Mouse (Mus musculus) CD8-positive naive resting alpha-beta T cell, adult 57 days (primary cell): ENCODE results near the gene Ltbr. TPM values are rescaled to one million over a fixed set of nuclear protein-coding genes. Genes with fewer than 3 reads are reported as not detected.

Experiments
- total RNA-seq: library from RNA; stranded (reverse); gene quantifications from one replicate; pipeline ENCODE4 v1.2.4, GENCODE M21; 2023

The Ltbr gene
- 1.4 TPM for total RNA-seq

GRCm38 (mm10) chr6:125313546-125314230 lies at the start of gene Ltbr:
Ltbr (minus strand) TSS chr6:125313885.

GRCm38 (mm10) chr6:125348721-125349574 lies 35.3 kb upstream of the Ltbr start, which contains the start of gene Tnfrsf1a:
Tnfrsf1a (plus strand) TSS chr6:125349362.

GRCm38 (mm10) chr6:125320323-125320722 lies 6.6 kb upstream of the Ltbr start, which contains the start of gene Scnn1a:
Scnn1a (plus strand) TSS chr6:125320659.

GRCm38 (mm10) chr6:125285890-125286289 lies 27.8 kb downstream of the Ltbr start, which contains the start of gene Tuba3a:
Tuba3a (minus strand) TSS chr6:125286042.

Other genes starting within 250 kb of the Ltbr start
- gene Lpar5, start 246.0 kb downstream of the Ltbr start, total RNA-seq: 17.4 TPM
- 272 TPM for gene Chd4, start 217.9 kb downstream of the Ltbr start, total RNA-seq
- 43.1 TPM for gene Nop2, start 182.0 kb downstream of the Ltbr start, total RNA-seq
- gene Iffo1, start 168.6 kb downstream of the Ltbr start, total RNA-seq: 29.9 TPM
- 391 TPM for gene Gapdh, start 147.4 kb downstream of the Ltbr start, total RNA-seq
- gene Ncapd2, start 122.2 kb downstream of the Ltbr start, total RNA-seq: 42.1 TPM
- gene Mrpl51, start 122.1 kb downstream of the Ltbr start, total RNA-seq: 27.5 TPM
- 93.5 TPM for gene Vamp1, start 98.3 kb downstream of the Ltbr start, total RNA-seq
- 51.6 TPM for gene Tapbpl, start 82.0 kb downstream of the Ltbr start, total RNA-seq
- 218 TPM for gene Cd27, start 76.9 kb downstream of the Ltbr start, total RNA-seq
- not detected for gene Tuba3a, start 27.8 kb downstream of the Ltbr start, total RNA-seq
- not detected for gene Scnn1a, start 6.8 kb upstream of the Ltbr start, total RNA-seq
- gene Tnfrsf1a, start 35.5 kb upstream of the Ltbr start, total RNA-seq: 46.5 TPM
- not detected for gene Plekhg6, start 66.9 kb upstream of the Ltbr start, total RNA-seq
- 13.6 TPM for gene Cd9, start 180.9 kb upstream of the Ltbr start, total RNA-seq
- gene Vwf, start 232.9 kb upstream of the Ltbr start, total RNA-seq: 0.89 TPM